Mouse (Mus musculus) stomach, embryonic 16.5 days (tissue): ENCODE results near the gene Clic5. TPM values are rescaled to one million over a fixed set of nuclear protein-coding genes. Genes with fewer than 3 reads are reported as not detected.

Experiments used
- ATAC-seq: fragments of 200-750 bp; cut with Nextera tagmentation; 2 replicates; pipeline ENCODE4 v1.8.0; 2017; ENCODE audit warnings: moderate number of reproducible peaks, moderate TSS enrichment; ENCODE audit not compliant: insufficient read depth, low FRiP score
- H3K27ac ChIP-seq: fragments of 300-500 bp; sonication (generic); 2 replicates; pipeline ENCODE4 v1.5.1; 2014; ENCODE audit warnings: low read length
- H3K27me3 ChIP-seq: fragments of 300-500 bp; sonication (generic); 2 replicates; pipeline ENCODE4 v1.6.1; 2014; ENCODE audit warnings: low read length, control low read depth, mixed read lengths; ENCODE audit not compliant: control insufficient read depth, insufficient read depth
- H3K36me3 ChIP-seq: fragments of 300-500 bp; sonication (generic); 2 replicates; pipeline ENCODE4 v1.6.1; 2014; ENCODE audit warnings: low read length; ENCODE audit not compliant: control insufficient read depth, insufficient read depth
- H3K4me1 ChIP-seq: fragments of 300-500 bp; sonication (generic); 2 replicates; pipeline ENCODE4 v1.6.1; 2014; ENCODE audit warnings: low read length, control low read depth, mixed read lengths; ENCODE audit not compliant: control insufficient read depth, insufficient read depth
- H3K4me2 ChIP-seq: fragments of 300-500 bp; sonication (generic); 2 replicates; pipeline ENCODE4 v1.6.1; 2014; ENCODE audit warnings: low read depth, low read length, mixed read lengths
- H3K4me3 ChIP-seq: fragments of 300-500 bp; sonication (generic); replicated peaks from 2 replicates; pipeline ENCODE4 v1.5.1; 2014; ENCODE audit warnings: mild to moderate bottlenecking, low read length
- H3K9ac ChIP-seq: fragments of 300-500 bp; sonication (generic); 2 replicates; pipeline ENCODE4 v1.6.1; 2014; ENCODE audit warnings: low read length
- H3K9me3 ChIP-seq: fragments of 300-500 bp; sonication (generic); replicated peaks from 2 replicates; pipeline ENCODE4 v1.6.1; 2016; ENCODE audit warnings: low read length, control low read depth; ENCODE audit not compliant: control insufficient read depth
- WGBS: fragments of 180-500 bp; shearing (Covaris S2); extraction: QIAGEN DNeasy Blood & Tissue Kit; methylation state at CpG from one replicate; pipeline ENCODE4 v1.1.7; 2014; 5-methylcytosine and 5-hydroxymethylcytosine counted together
- polyA plus RNA-seq: library from polyadenylated mRNA; unstranded; fragments of >200 nt; fragmentation: Nextera tagmentation; extraction: Ambion mirVana; gene quantifications from 2 replicates; pipeline ENCODE4 v1.2.1, GENCODE M21; 2015

Gene Clic5
- polyA plus RNA-seq, 1 experiment from 2014 or later, result 7.3 TPM

- no peak overlapping the region for H3K4me2 ChIP-seq
- no peak overlapping the region for H3K4me3 ChIP-seq
- no peaks in the 10 kb centered on the region for H3K27me3 ChIP-seq
- ATAC-seq, result peak; percentile 73
- H3K9me3 ChIP-seq, result no peaks in the 10 kb centered on the region
- no peaks in the 10 kb centered on the region for H3K36me3 ChIP-seq
- 18% methylated on average over 9 of the region's 15 CpGs for WGBS
- H3K27ac ChIP-seq, result no peak overlapping the region
- H3K4me1 ChIP-seq, result peaks cover 8% of the 10 kb centered on the region
- no peak overlapping the region for H3K9ac ChIP-seq
Observed at GRCm38 (mm10) chr17:44261594-44262202, 73.3 kb downstream of the Clic5 start.

- Histone ChIP-seq H3K9me3 (no peaks in the 10 kb centered on the region), H3K4me3 (no peak overlapping the region), H3K9ac (no peak overlapping the region), H3K4me2 (no peak overlapping the region), H3K27me3 (no peaks in the 10 kb centered on the region), H3K27ac (no peak overlapping the region), H3K4me1 (peaks cover 4% of the 10 kb centered on the region; the same call in 1 of the 2 replicates), H3K36me3 (no peaks in the 10 kb centered on the region)
- 93% methylated on average over 7 of the region's 7 CpGs for WGBS
- no peak for ATAC-seq
Observed at GRCm38 (mm10) chr17:44270043-44270442, 81.7 kb downstream of the Clic5 start.

- no peak overlapping the region for H3K27ac ChIP-seq
- no peaks in the 10 kb centered on the region for H3K27me3 ChIP-seq
- no peaks in the 10 kb centered on the region for H3K36me3 ChIP-seq
- H3K9me3 ChIP-seq, result no peaks in the 10 kb centered on the region
- no peak for ATAC-seq
- WGBS, result 82% methylated on average over 3 of the region's 3 CpGs
- H3K4me3 ChIP-seq, result no peak overlapping the region
- H3K4me1 ChIP-seq, result no peaks in the 10 kb centered on the region
- H3K9ac ChIP-seq, result no peak overlapping the region
- H3K4me2 ChIP-seq, result no peak overlapping the region
Observed at GRCm38 (mm10) chr17:44271426-44271825, 83.0 kb downstream of the Clic5 start.

- Histone ChIP-seq H3K9me3 (no peaks in the 10 kb centered on the region), H3K4me3 (no peak overlapping the region), H3K4me1 (no peaks in the 10 kb centered on the region), H3K9ac (no peak overlapping the region), H3K4me2 (no peak overlapping the region), H3K27me3 (no peaks in the 10 kb centered on the region), H3K36me3 (no peaks in the 10 kb centered on the region), H3K27ac (no peak overlapping the region)
- peak; percentile 37; the same call in 1 of the 2 replicates for ATAC-seq
Observed at GRCm38 (mm10) chr17:44274804-44275203, 86.4 kb downstream of the Clic5 start.

- H3K4me1 ChIP-seq, result no peaks in the 10 kb centered on the region
- H3K27me3 ChIP-seq, result no peaks in the 10 kb centered on the region
- no peak overlapping the region for H3K9ac ChIP-seq
- no peak overlapping the region for H3K4me2 ChIP-seq
- no peaks in the 10 kb centered on the region for H3K9me3 ChIP-seq
- no peak overlapping the region for H3K27ac ChIP-seq
- no peak for ATAC-seq
- H3K36me3 ChIP-seq, result no peaks in the 10 kb centered on the region
- H3K4me3 ChIP-seq, result no peak overlapping the region
- 90% methylated on average over 1 of the region's 1 CpGs for WGBS
Observed at GRCm38 (mm10) chr17:44288320-44288719, 99.9 kb downstream of the Clic5 start.

GRCm38 (mm10) chr17:44297221-44297620 is 108.8 kb downstream of the Clic5 start:
- ATAC-seq, result no peak
- 79% methylated on average over 1 of the region's 1 CpGs for WGBS

GRCm38 (mm10) chr17:44300236-44300635 is 111.9 kb downstream of the Clic5 start:
- WGBS, result 18% methylated on average over 5 of the region's 5 CpGs
- no peak for ATAC-seq
- Histone ChIP-seq H3K4me1 (peaks cover 18% of the 10 kb centered on the region), H3K27me3 (no peaks in the 10 kb centered on the region), H3K27ac (peak overlapping the region; percentile 19), H3K36me3 (no peaks in the 10 kb centered on the region), H3K9me3 (no peaks in the 10 kb centered on the region), H3K4me3 (no peak overlapping the region), H3K4me2 (peak overlapping the region; percentile 19), H3K9ac (no peak overlapping the region)

More at GRCm38 (mm10) chr17:44297221-44297620, 108.8 kb downstream of the Clic5 start:
- Histone ChIP-seq H3K36me3 (no peaks in the 10 kb centered on the region), H3K27me3 (no peaks in the 10 kb centered on the region), H3K4me2 (no peak overlapping the region), H3K27ac (no peak overlapping the region), H3K4me3 (no peak overlapping the region), H3K4me1 (peaks cover 18% of the 10 kb centered on the region), H3K9me3 (no peaks in the 10 kb centered on the region), H3K9ac (no peak overlapping the region)

- Histone ChIP-seq H3K27ac (peak overlapping the region; percentile 63), H3K9ac (no peak overlapping the region), H3K36me3 (no peaks in the 10 kb centered on the region), H3K4me2 (peak overlapping the region; percentile 29), H3K4me3 (no peak overlapping the region), H3K4me1 (peaks cover 18% of the 10 kb centered on the region), H3K9me3 (no peaks in the 10 kb centered on the region), H3K27me3 (no peaks in the 10 kb centered on the region)
- WGBS, result 19% methylated on average over 4 of the region's 4 CpGs
- peak; percentile 81; the same call in 1 of the 2 replicates for ATAC-seq
Observed at GRCm38 (mm10) chr17:44300723-44301122, 112.3 kb downstream of the Clic5 start.

GRCm38 (mm10) chr17:44301224-44301811 is 112.9 kb downstream of the Clic5 start:
- Histone ChIP-seq H3K36me3 (no peaks in the 10 kb centered on the region), H3K4me3 (no peak overlapping the region), H3K4me2 (peak overlapping the region; percentile 29), H3K27ac (peak overlapping the region; percentile 63), H3K27me3 (no peaks in the 10 kb centered on the region), H3K9me3 (no peaks in the 10 kb centered on the region), H3K4me1 (peaks cover 18% of the 10 kb centered on the region), H3K9ac (no peak overlapping the region)
- peak; percentile 30; the same call in 1 of the 2 replicates for ATAC-seq
- 60% methylated on average over 17 of the region's 17 CpGs for WGBS
